Mouse (Mus musculus): ENCODE results near the gene Mmp20.

GRCm38 (mm10) chr9:7604005-7604404 is 24.0 kb upstream of the Mmp20 start:
- TF ChIP-seq CTCF (IDR thresholded peaks at IDR 0.05; ENCODE audit: low read depth) (no peak), EP300 (IDR thresholded peaks at IDR 0.05; ENCODE audit: low read depth) (no peak)

Measured in liver, embryonic 14.5 days (tissue).